Mouse (Mus musculus): Measurements from ENCODE around the gene Wfdc8.
A peak's percentile ranks its signal among the peaks of the same experiment; 100 is the strongest.

DNA sequence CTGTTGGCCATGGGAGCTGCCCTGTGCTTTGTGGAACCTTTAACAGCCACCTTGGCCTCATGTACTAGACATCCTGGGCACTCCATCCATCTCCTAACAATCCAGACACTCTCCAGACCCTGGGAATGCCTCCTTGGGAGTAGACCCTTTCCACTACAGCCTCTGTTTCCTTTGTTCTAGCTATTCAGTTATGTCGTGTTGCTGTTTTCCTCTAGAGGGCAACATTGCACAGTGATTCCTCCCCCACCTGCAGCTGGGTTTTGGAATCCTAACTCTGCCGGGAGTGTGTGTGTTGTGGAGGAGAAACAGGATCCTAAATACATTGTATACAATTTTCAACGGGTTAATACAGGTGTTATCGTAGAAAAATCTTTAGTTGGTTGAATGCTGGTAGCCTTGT, 21.4 kb downstream of the Wfdc8 start:
- TF ChIP-seq MAX (IDR thresholded peaks at IDR 0.05) (no peak), FOSL1 (IDR thresholded peaks at IDR 0.05; ENCODE audit: insufficient read depth, low read length, poor library complexity, severe bottlenecking) (no peak), CTCF (IDR thresholded peaks at IDR 0.05; ENCODE audit: control insufficient read depth, insufficient read depth, insufficient read length) (peak; percentile 20), MYOD1 (IDR thresholded peaks at IDR 0.05; ENCODE audit: control insufficient read depth, insufficient read length, low read depth) (no peak), USF1 (IDR thresholded peaks at IDR 0.05; ENCODE audit: low read depth) (no peak), MYOG (IDR thresholded peaks at IDR 0.05; ENCODE audit: control insufficient read depth, extremely low read depth, insufficient read length) (no peak), CEBPB (IDR thresholded peaks at IDR 0.05; ENCODE audit: low read depth) (no peak)

All from C2C12 (cell line).